Comparison of ENCODE assay signal across 18 mouse cellular contexts in genomic region chr1:18578625-18579024, GRCm38 (mm10).
DNase-seq lines count a peak whose midpoint lies in the region.
"Had no signal": no experiment of that assay in that cellular context is flagged by ENCODE, and none has a peak within 500 bp of the region (broad histone marks: within the 10 kb centered on the region; RNA-seq: fewer than 3 reads in every experiment).

No protein-coding gene starts in this region.

- intact Hi-C loops in left cerebral cortex, postnatal 36 days (cut with DNase I), result no loop called here

- peak; percentile 4 for DNase-seq in left cerebral cortex, adult 11 months (ENCODE audit: low spot score)
- DNase-seq in left cerebral cortex, postnatal 36 days (ENCODE audit: low spot score in 2 of 2), result no peak
- DNase-seq in right cerebral cortex, adult 18-20 months, result peak; percentile 8
- DNase-seq in right cerebral cortex, postnatal 14 days, result no peak
- DNase-seq in brain, adult 2 months (ENCODE audit: low read depth, low spot score), result peak; percentile 61
- DNase-seq in telencephalon, adult 2 months (ENCODE audit: low read depth, low spot score), result peak; percentile 50
- DNase-seq: adrenal gland, adult 2 months; adrenal gland, postnatal 14 days; cerebellum, adult 11-12 months; cerebellum, adult 8-10 months; cerebellum, postnatal 10 days; cerebellum, postnatal 36 days; embryo, embryonic 11 days; gastrocnemius, postnatal 10 days; gastrocnemius, postnatal 36 days; heart, adult 2 months; heart, postnatal 14 days; heart, postnatal 4 days had no signal

Comparison
In these comparisons a context has a peak if more than half of its experiments do, and no peak if none do; other contexts are left out.
1. DNase-seq: peak in left cerebral cortex, adult 11 months (single experiment), right cerebral cortex, adult 18-20 months (single experiment), brain, adult 2 months (single experiment) and telencephalon, adult 2 months (single experiment); none in left cerebral cortex, postnatal 36 days (0 of 2) and right cerebral cortex, postnatal 14 days (single experiment).